ENCODE assay signal across 22 mouse cellular contexts in the genomic region with DNA sequence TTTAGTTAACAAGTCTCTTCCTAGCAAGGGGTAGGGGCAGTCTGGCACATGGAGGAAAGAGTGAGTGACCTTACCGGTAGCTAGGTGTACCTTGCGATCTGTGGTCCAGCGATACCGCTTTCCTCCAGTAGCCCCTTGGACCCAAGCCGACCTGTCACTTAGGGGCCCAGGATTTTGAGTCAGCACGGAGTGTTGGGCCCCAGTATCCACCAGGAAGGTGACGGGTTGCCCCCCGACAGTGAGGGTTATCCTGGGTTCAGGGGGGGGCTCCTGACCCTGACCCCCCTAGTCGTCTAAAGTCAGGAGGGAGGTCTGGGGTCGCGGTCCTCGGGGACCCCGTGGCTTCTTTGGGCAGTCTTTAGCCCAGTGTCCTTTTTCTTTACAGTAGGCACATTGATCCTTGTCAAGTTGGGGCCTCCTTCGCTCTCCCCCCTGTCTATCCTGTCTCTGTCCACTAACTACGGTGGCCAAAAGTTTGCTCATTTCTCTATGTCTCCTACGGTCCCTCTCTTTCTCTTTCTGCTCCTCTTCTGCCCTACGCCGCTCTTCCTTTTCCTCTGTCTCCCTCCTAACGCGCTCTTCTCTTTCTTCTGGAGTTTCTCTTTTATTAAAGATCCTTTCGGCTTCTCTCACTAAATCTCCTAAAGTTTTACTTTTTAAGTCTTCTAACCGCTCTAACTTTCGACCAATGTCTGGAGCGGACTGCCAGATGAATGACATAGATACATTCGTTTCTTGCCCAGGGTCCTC. TPM values are rescaled to one million over a fixed set of nuclear protein-coding genes. Genes with fewer than 3 reads are reported as not detected.
"Had no signal": no experiment of that assay in that cellular context is flagged by ENCODE, and none has a peak within 500 bp of the region (broad histone marks: within the 10 kb centered on the region; RNA-seq: fewer than 3 reads in every experiment).

No protein-coding gene starts in this region.

- ATAC-seq: liver, postnatal 0 days; lung, postnatal 0 days; midbrain, embryonic 13.5 days; midbrain, embryonic 15.5 days had no signal

- H3K27me3 ChIP-seq: liver, embryonic 15.5 days; lung, embryonic 15.5 days; midbrain, embryonic 13.5 days; midbrain, embryonic 15.5 days; neural tube, embryonic 12.5 days; stomach, embryonic 15.5 days had no signal

- H3K4me2 ChIP-seq: liver, embryonic 15.5 days; lung, embryonic 15.5 days; midbrain, embryonic 13.5 days; midbrain, embryonic 15.5 days; neural tube, embryonic 12.5 days; stomach, embryonic 15.5 days had no signal

- H3K9ac ChIP-seq: liver, embryonic 15.5 days; liver, postnatal 0 days; lung, embryonic 15.5 days; midbrain, embryonic 13.5 days; midbrain, embryonic 15.5 days; neural tube, embryonic 12.5 days; stomach, embryonic 15.5 days had no signal

- H3K4me1 ChIP-seq: liver, embryonic 15.5 days; lung, embryonic 15.5 days; megakaryocyte, embryonic 14.5 days; midbrain, embryonic 13.5 days; midbrain, embryonic 15.5 days; neural tube, embryonic 12.5 days; stomach, embryonic 15.5 days had no signal

- H3K4me3 ChIP-seq: liver, embryonic 15.5 days; lung, embryonic 15.5 days; megakaryocyte, embryonic 14.5 days; midbrain, embryonic 13.5 days; midbrain, embryonic 15.5 days; neural tube, embryonic 12.5 days; stomach, embryonic 15.5 days had no signal

- H3K36me3 ChIP-seq: liver, embryonic 15.5 days; lung, embryonic 15.5 days; midbrain, embryonic 13.5 days; midbrain, embryonic 15.5 days; neural tube, embryonic 12.5 days; stomach, embryonic 15.5 days had no signal

- DNase-seq: liver, postnatal 0 days; lung, adult 2 months; lung, postnatal 14 days; lung, postnatal 36 days; right cerebral cortex, postnatal 14 days; thymus, adult 2 months; thymus, postnatal 25 days; thymus, postnatal 4 days had no signal

- H3K27ac ChIP-seq: liver, embryonic 15.5 days; lung, embryonic 15.5 days; macrophage; midbrain, embryonic 13.5 days; midbrain, embryonic 15.5 days; neural tube, embryonic 12.5 days; stomach, embryonic 15.5 days; stomach, postnatal 0 days had no signal

RNA-seq across cellular contexts. Expression of a gene that starts 20.6 kb away (rescaled TPM):
- total RNA-seq: neutrophil, adult 5-6 weeks had no signal
- polyA plus RNA-seq: macrophage had no signal

RNA-seq across cellular contexts. Expression of a gene that starts 24.9 kb away (rescaled TPM):
- total RNA-seq: monocyte, adult 5-6 weeks; neutrophil, adult 5-6 weeks had no signal
- polyA plus RNA-seq: liver, embryonic 15.5 days; liver, postnatal 0 days; lung, adult 2 months; lung, embryonic 15.5 days; lung, postnatal 0 days; macrophage; spleen, adult 2 months; stomach, embryonic 15.5 days; stomach, postnatal 0 days; urinary bladder, adult 2 months had no signal
